Mouse (Mus musculus): ENCODE results near the gene Smim6. TPM values are rescaled to one million over a fixed set of nuclear protein-coding genes. Genes with fewer than 3 reads are reported as not detected.

The Smim6 gene
- polyA plus RNA-seq, 2 experiments from 2014 or later, result 2.5 to 3.6 TPM

GRCm38 (mm10) chr11:115941980-115942379 lies 30.2 kb downstream of the Smim6 start:
- ATAC-seq, result no peak

- ATAC-seq, result no peak
Measured at GRCm38 (mm10) chr11:115945247-115945646, 33.4 kb downstream of the Smim6 start.

DNA sequence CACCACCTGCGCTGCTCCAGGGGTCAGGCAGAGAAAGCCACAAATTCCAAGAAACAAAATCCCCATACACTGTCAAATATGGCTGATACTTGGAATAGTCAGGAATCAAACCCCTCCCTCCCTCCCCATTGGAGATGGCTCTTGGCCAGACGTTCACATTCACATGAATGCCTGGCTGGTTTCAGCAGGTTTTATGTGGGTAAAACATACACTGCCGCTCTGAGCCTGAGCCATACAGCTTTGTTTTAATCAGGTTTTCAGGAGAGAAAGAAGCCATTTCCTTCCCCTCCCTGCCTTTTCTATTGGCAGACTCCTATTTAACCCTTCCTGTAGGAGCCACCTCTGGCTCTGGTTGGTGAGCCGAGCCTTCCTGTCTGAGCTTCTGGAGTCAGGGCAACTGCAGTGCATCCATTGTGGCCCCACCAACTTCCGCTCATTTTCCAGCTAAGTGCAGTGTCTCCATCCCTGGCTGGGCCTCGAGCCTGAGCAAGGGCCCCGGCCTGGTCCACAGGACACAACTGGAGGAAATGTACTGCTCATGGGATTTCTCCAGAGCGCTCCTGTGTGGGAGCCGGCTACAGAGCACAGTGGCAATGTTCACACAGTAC lies 34.5 kb downstream of the Smim6 start:
- ATAC-seq, result no peak

DNA sequence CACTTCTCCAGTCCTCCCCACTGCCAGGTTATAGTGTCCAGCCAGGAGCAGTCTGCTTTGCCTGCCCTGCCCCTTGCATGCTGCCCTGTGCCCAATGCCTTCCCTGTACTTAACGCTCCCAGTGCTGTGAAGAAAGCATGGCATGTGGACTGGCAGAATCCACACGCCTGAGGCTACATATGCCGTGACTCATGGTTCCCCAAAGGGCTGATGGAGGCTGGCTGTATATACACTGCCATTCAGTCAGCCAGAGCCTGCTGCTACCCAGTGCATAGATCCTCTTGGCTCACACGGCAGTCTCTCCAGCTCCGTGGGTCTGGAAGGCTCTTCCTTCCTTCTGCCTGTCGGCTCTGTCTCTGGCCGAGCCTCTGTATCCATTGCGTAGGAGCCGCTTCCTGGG lies 36.5 kb downstream of the Smim6 start:
- ATAC-seq, result no peak

GRCm38 (mm10) chr11:115950719-115951118 lies 38.9 kb downstream of the Smim6 start:
- no peak for ATAC-seq

GRCm38 (mm10) chr11:115954712-115955111 lies 42.9 kb downstream of the Smim6 start:
- ATAC-seq, result no peak

GRCm38 (mm10) chr11:115955195-115955858 lies 43.5 kb downstream of the Smim6 start:
- no peak for ATAC-seq

DNA sequence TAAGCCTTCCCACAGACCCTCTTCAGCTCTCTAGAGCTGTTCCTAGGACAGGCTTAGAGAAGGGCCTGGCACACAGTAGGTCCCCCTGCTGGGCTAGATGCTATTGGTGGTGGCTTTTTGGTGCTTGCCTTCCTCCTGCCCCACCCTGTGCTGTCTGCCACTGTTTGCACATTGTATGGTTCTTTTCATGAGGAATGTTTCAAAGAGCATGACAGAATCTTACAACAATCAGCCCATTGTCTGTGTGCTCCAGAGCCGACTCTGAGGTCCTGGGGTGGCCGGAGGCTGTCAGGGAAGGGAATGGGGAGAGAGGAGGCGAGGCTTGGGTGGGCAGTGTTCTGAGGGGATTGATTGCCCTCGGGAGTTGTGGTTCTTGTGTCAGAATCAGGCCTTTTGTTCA lies 44.6 kb downstream of the Smim6 start:
- no peak for ATAC-seq

GRCm38 (mm10) chr11:115957971-115958370 lies 46.2 kb downstream of the Smim6 start:
- no peak for ATAC-seq

DNA sequence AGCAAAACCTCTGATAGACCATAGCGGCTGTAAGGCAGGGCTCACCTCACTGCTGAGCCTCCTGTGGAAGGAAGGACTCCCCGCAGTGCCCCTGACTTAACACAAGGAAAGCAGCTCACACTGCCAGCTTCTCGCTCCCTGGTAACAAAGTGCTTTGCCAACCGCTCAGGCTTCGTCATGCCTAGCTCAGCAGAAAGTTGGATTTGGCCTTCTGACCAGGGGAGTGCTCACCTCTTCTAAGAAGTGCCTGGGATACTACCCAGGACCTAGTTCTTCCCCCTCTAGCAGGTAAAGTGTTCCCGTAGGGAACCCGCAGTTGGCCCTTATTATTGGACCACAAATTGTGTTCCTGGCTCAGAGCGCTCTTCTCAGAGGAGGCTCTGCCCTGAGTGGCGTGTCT lies 47.2 kb downstream of the Smim6 start:
- no peak for ATAC-seq

- ATAC-seq, result no peak
Measured at GRCm38 (mm10) chr11:115962651-115963412, 51.0 kb downstream of the Smim6 start.

Other genes starting within 250 kb of the Smim6 start
- 10 to 100 TPM; 28.3 to 34.4 TPM for gene Grb2, start 203.4 kb upstream of the Smim6 start, polyA plus RNA-seq (2017; shearing (Covaris generic))
- gene Tmem94, start 146.6 kb upstream of the Smim6 start, polyA plus RNA-seq (2017; shearing (Covaris generic)), result 10 to 100 TPM in 1 of 2 experiments, 1 to 10 TPM in 1; 9.2 to 14.6 TPM
- under 1 TPM; 0.46 to 0.79 TPM for gene Caskin2, start 98.4 kb upstream of the Smim6 start, polyA plus RNA-seq (2017; shearing (Covaris generic))
- 10 to 100 TPM in 1 of 2 experiments, 1 to 10 TPM in 1; 8.9 to 11.9 TPM for gene Tsen54, start 97.3 kb upstream of the Smim6 start, polyA plus RNA-seq (2017; shearing (Covaris generic))
- 1 to 10 TPM; 6.3 TPM for gene Llgl2, start 88.0 kb upstream of the Smim6 start, polyA plus RNA-seq (2017; shearing (Covaris generic))
- not detected for gene Myo15b, start 53.6 kb upstream of the Smim6 start, polyA plus RNA-seq (2017; shearing (Covaris generic))
- gene Smim5, start 12.1 kb upstream of the Smim6 start, polyA plus RNA-seq (2017; shearing (Covaris generic)), result 1 to 10 TPM in 1 of 2 experiments, under 1 TPM in 1; 0.89 to 1.2 TPM
- gene Sap30bp, start 21.3 kb downstream of the Smim6 start, polyA plus RNA-seq (2017; shearing (Covaris generic)), result 10 to 100 TPM; 36.0 to 53.3 TPM
- 10 to 100 TPM; 12.1 to 22.5 TPM for gene Recql5, start 21.5 kb downstream of the Smim6 start, polyA plus RNA-seq (2017; shearing (Covaris generic))
- gene Itgb4, start 62.7 kb downstream of the Smim6 start, polyA plus RNA-seq (2017; shearing (Covaris generic)), result not detected
- gene Galk1, start 100.7 kb downstream of the Smim6 start, polyA plus RNA-seq (2017; shearing (Covaris generic)), result 10 to 100 TPM; 23.0 to 25.3 TPM
- 1,000 to 10,000 TPM; 1,520 to 1,873 TPM for gene H3f3b, start 115.9 kb downstream of the Smim6 start, polyA plus RNA-seq (2017; shearing (Covaris generic))
- 10 to 100 TPM; 10.4 to 12.3 TPM for gene Unk, start 118.3 kb downstream of the Smim6 start, polyA plus RNA-seq (2017; shearing (Covaris generic))
- gene Unc13d, start 165.9 kb downstream of the Smim6 start, polyA plus RNA-seq (2017; shearing (Covaris generic)), result 100 to 1,000 TPM in 1 of 2 experiments, 10 to 100 TPM in 1; 68.6 to 116 TPM
- gene Wbp2, start 175.0 kb downstream of the Smim6 start, polyA plus RNA-seq (2017; shearing (Covaris generic)), result 100 to 1,000 TPM in 1 of 2 experiments, 10 to 100 TPM in 1; 85.4 to 142 TPM
- gene Trim47, start 215.2 kb downstream of the Smim6 start, polyA plus RNA-seq (2017; shearing (Covaris generic)), result not detected
- 10 to 100 TPM; 10.7 to 11.9 TPM for gene Trim65, start 219.1 kb downstream of the Smim6 start, polyA plus RNA-seq (2017; shearing (Covaris generic))
- gene Mrpl38, start 226.9 kb downstream of the Smim6 start, polyA plus RNA-seq (2017; shearing (Covaris generic)), result 10 to 100 TPM; 17.9 to 25.8 TPM